Mouse (Mus musculus) kidney, embryonic 14.5 days (tissue): ENCODE measurements around the gene Rhox4d. TPM values are rescaled to one million over a fixed set of nuclear protein-coding genes. Genes with fewer than 3 reads are reported as not detected.
"Not testable (repeated sequence)": the region's sequence is repeated elsewhere in the genome, so short reads cannot be mapped to it uniquely, and the experiment has no call there.

Experiments used
- ATAC-seq: fragments of 200-750 bp; cut with Nextera tagmentation; 2 replicates; pipeline ENCODE4 v1.8.0; 2017; ENCODE audit warnings: moderate number of reproducible peaks, mild to moderate bottlenecking, moderate TSS enrichment, moderate library complexity; ENCODE audit not compliant: low FRiP score, low TSS enrichment
- H3K27ac ChIP-seq: fragments of 300-500 bp; sonication (generic); 2 replicates; pipeline ENCODE4 v1.5.1; 2014; ENCODE audit warnings: low read depth, mild to moderate bottlenecking, low read length, moderate library complexity, mixed read lengths
- H3K27me3 ChIP-seq: fragments of 300-500 bp; sonication (generic); 2 replicates; pipeline ENCODE4 v1.6.1; 2014; ENCODE audit warnings: mild to moderate bottlenecking, low read length; ENCODE audit not compliant: control insufficient read depth, insufficient read depth
- H3K36me3 ChIP-seq: fragments of 300-500 bp; sonication (generic); 2 replicates; pipeline ENCODE4 v1.6.1; 2014; ENCODE audit warnings: low read length, mixed read lengths; ENCODE audit not compliant: control insufficient read depth, insufficient read depth
- H3K4me1 ChIP-seq: fragments of 300-500 bp; sonication (generic); 2 replicates; pipeline ENCODE4 v1.6.1; 2014; ENCODE audit warnings: low read length, mixed read lengths; ENCODE audit not compliant: control insufficient read depth, insufficient read depth
- H3K4me2 ChIP-seq: fragments of 300-500 bp; sonication (generic); replicated peaks from 2 replicates; pipeline ENCODE4 v1.6.1; 2014; ENCODE audit warnings: low read depth, mild to moderate bottlenecking, low read length
- H3K4me3 ChIP-seq: fragments of 300-500 bp; sonication (generic); 2 replicates; pipeline ENCODE4 v1.5.1; 2014; ENCODE audit warnings: mild to moderate bottlenecking, low read length
- H3K9ac ChIP-seq: fragments of 300-500 bp; sonication (generic); 2 replicates; pipeline ENCODE4 v1.6.1; 2014; ENCODE audit warnings: low read depth, mild to moderate bottlenecking, low read length, moderate library complexity
- H3K9me3 ChIP-seq: fragments of 300-500 bp; sonication (generic); 2 replicates; pipeline ENCODE4 v1.6.1; 2016; ENCODE audit warnings: low read length; ENCODE audit not compliant: control insufficient read depth
- WGBS: fragments of 180-500 bp; shearing (Covaris S2); extraction: QIAGEN DNeasy Blood & Tissue Kit; methylation state at CpG from one replicate; pipeline ENCODE4 v1.1.7; 2014; 5-methylcytosine and 5-hydroxymethylcytosine counted together
- polyA plus RNA-seq: library from polyadenylated mRNA; unstranded; fragments of >200 nt; fragmentation: Nextera tagmentation; extraction: Ambion mirVana; gene quantifications from 2 replicates; pipeline ENCODE4 v1.2.1, GENCODE M21; 2014

The Rhox4d gene
- polyA plus RNA-seq, result not detected in 2 replicates

DNA sequence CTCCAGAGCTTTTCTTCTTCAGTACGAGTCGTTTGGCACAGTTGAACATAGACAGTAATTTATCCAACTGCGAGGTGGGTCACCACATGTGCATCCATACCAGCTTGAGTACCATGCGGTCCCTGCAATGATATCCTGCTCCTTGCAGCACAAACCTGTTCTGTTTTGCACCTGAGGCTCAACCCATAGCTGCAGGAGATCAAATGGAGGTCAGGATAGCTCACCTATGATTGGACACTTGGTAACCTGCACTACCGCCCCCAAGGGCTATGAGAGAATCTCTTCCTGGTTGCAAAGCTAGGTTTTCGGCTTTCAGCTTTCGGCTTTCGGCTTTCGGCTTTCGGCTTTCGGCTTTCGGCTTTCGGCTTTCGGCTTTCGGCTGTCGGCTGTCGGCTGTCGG lies at the start of gene Rhox4d:
Rhox4d (plus strand) TSS at position 301 of the 400 bp plus-strand sequence.
- H3K4me1 ChIP-seq, H3K4me2 ChIP-seq, H3K27ac ChIP-seq, H3K36me3 ChIP-seq, ATAC-seq, H3K4me3 ChIP-seq, H3K9me3 ChIP-seq, H3K27me3 ChIP-seq, H3K9ac ChIP-seq: not testable (repeated sequence)
- WGBS, result 97% methylated on average over 12 of the region's 18 CpGs

DNA sequence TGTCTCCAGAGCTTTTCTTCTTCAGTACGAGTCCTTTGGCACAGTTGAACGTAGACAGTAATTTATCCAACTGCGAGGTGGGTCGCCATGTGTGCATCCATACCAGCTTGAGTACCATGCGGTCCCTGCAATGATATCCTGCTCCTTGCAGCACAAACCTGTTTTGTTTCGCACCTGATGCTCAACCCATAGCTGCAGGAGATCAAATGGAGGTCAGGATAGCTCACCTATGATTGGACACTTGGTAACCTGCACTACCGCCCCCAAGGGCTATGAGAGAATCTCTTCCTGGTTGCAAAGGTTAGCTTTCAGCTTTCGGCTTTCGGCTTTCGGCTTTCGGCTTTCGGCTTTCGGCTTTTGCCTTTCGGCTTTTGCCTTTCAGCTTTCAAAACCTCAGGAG lies 34.1 kb upstream of the Rhox4d start, which contains the start of gene Rhox4c:
Rhox4c (plus strand) TSS at position 301 of the 400 bp plus-strand sequence.
- not testable (repeated sequence) for H3K27me3 ChIP-seq, H3K4me3 ChIP-seq, H3K36me3 ChIP-seq, H3K9ac ChIP-seq, ATAC-seq, H3K9me3 ChIP-seq, H3K4me1 ChIP-seq, H3K4me2 ChIP-seq, H3K27ac ChIP-seq
- WGBS, result 91% methylated on average over 14 of the region's 14 CpGs

DNA sequence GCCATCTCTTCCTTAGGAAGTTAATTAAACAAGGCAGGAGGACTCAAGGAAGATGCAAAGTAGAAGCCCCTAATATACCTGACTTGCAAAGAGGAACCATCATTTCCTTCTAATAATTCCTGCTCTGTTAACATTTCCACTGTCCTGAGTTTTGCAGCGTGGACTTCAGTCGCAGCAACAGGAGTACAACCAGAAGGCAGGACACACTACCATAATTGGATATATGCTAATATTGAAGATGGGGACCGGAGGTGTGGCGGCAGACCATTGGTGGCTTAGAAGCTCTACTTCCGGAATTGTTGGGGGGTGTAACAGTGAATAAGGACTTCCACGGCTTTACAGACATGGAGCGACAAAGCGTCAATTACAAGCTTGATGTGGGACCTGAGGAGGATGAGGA lies 16.0 kb downstream of the Rhox4d start, which contains the start of gene Rhox2e:
Rhox2e (plus strand) TSS at position 301 of the 400 bp plus-strand sequence.
- not testable (repeated sequence) for H3K9me3 ChIP-seq, H3K27ac ChIP-seq, H3K4me1 ChIP-seq, ATAC-seq, H3K27me3 ChIP-seq, H3K4me3 ChIP-seq, H3K36me3 ChIP-seq, H3K4me2 ChIP-seq, H3K9ac ChIP-seq
- 83% methylated on average over 2 of the region's 8 CpGs for WGBS

DNA sequence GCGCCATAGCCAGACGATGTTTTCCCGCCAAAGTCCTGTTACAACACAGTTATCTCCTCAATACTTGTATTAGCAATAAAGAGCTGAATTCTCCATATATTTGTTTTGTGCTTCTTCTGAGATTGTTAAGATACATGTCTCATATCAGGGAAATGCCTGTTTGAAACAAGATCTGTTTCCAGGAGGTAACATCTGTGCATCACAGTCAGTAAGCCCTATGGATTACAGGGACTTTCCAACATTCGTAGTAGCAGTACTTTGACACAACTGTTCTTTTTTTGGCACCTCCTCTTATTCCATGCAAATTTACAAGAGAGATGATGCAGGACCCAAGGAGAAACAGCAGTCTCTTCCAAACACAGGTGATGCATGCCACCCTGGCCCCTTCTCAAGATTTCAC lies 27.6 kb downstream of the Rhox4d start, which contains the start of gene Rhox3e:
Rhox3e (plus strand) TSS at position 301 of the 400 bp plus-strand sequence.
- not testable (repeated sequence) for H3K27ac ChIP-seq, H3K4me1 ChIP-seq, H3K9me3 ChIP-seq, H3K4me3 ChIP-seq, H3K4me2 ChIP-seq, H3K36me3 ChIP-seq, H3K27me3 ChIP-seq, H3K9ac ChIP-seq, ATAC-seq
- no CpG with 5 or more reads among the region's 4 CpGs for WGBS

DNA sequence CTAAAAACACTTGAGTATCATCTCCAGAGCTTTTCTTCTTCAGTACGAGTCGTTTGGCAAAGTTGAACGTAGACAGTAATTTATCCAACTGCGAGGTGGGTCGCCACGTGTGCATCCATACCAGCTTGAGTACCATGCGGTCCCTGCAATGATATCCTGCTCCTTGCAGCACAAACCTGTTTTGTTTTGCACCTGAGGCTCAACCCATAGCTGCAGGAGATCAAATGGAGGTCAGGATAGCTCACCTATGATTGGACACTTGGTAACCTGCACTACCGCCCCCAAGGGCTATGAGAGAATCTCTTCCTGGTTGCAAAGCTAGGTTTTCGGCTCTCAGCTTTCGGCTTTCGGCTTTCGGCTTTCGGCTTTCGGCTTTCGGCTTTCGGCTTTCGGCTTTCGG lies 43.0 kb downstream of the Rhox4d start, which contains the start of gene Rhox4e:
Rhox4e (plus strand) TSS at position 301 of the 400 bp plus-strand sequence.
- H3K36me3 ChIP-seq, H3K4me3 ChIP-seq, H3K4me1 ChIP-seq, H3K27ac ChIP-seq, H3K9me3 ChIP-seq, H3K27me3 ChIP-seq, ATAC-seq, H3K9ac ChIP-seq, H3K4me2 ChIP-seq: not testable (repeated sequence)
- 98% methylated on average over 10 of the region's 18 CpGs for WGBS

Other genes with a start within 250 kb of the Rhox4d start
- gene Rhox4a, start 249.0 kb upstream of the Rhox4d start, polyA plus RNA-seq, result not detected in 2 replicates
- gene Rhox3a2, start 134.3 kb upstream of the Rhox4d start, polyA plus RNA-seq, result not detected in 2 replicates
- not detected in 2 replicates for gene Rhox4a2, start 123.5 kb upstream of the Rhox4d start, polyA plus RNA-seq
- not detected in 2 replicates for gene Rhox2b, start 102.3 kb upstream of the Rhox4d start, polyA plus RNA-seq
- not detected in 2 replicates for gene Rhox4b, start 81.9 kb upstream of the Rhox4d start, polyA plus RNA-seq
- gene Rhox2c, start 60.7 kb upstream of the Rhox4d start, polyA plus RNA-seq, result not detected in 2 replicates
- not detected in 2 replicates for gene Rhox3c, start 55.8 kb upstream of the Rhox4d start, polyA plus RNA-seq
- not detected in 2 replicates for gene Rhox4c, start 34.0 kb upstream of the Rhox4d start, polyA plus RNA-seq
- gene Rhox2d, start 20.9 kb upstream of the Rhox4d start, polyA plus RNA-seq, result not detected in 2 replicates
- not detected in 2 replicates for gene Rhox2e, start 16.1 kb downstream of the Rhox4d start, polyA plus RNA-seq
- not detected in 2 replicates for gene Rhox3e, start 27.7 kb downstream of the Rhox4d start, polyA plus RNA-seq
- not detected in 2 replicates for gene Rhox4e, start 43.1 kb downstream of the Rhox4d start, polyA plus RNA-seq
- not detected in 2 replicates for gene Rhox2f, start 57.0 kb downstream of the Rhox4d start, polyA plus RNA-seq
- gene Rhox3f, start 66.6 kb downstream of the Rhox4d start, polyA plus RNA-seq, result not detected in 2 replicates
- gene Rhox4f, start 93.3 kb downstream of the Rhox4d start, polyA plus RNA-seq, result not detected in 2 replicates
- not detected in 2 replicates for gene Rhox3g, start 114.3 kb downstream of the Rhox4d start, polyA plus RNA-seq
- gene Rhox2g, start 129.1 kb downstream of the Rhox4d start, polyA plus RNA-seq, result not detected in 2 replicates
- gene Rhox4g, start 137.0 kb downstream of the Rhox4d start, polyA plus RNA-seq, result not detected in 2 replicates
- gene Rhox3h, start 154.4 kb downstream of the Rhox4d start, polyA plus RNA-seq, result not detected in 2 replicates
- not detected in 2 replicates for gene Rhox2h, start 158.9 kb downstream of the Rhox4d start, polyA plus RNA-seq